Comparison of ENCODE assay signal across 9 mouse cellular contexts in genomic region chr7:67243121-67243893, GRCm38 (mm10). TPM values are rescaled to one million over a fixed set of nuclear protein-coding genes. Genes with fewer than 3 reads are reported as not detected.
DNase-seq lines count a peak whose midpoint lies in the region; ATAC-seq lines count a peak whose summit lies in the region.
"Had no signal": no experiment of that assay in that cellular context is flagged by ENCODE, and none has a peak within 500 bp of the region (broad histone marks: within the 10 kb centered on the region; RNA-seq: fewer than 3 reads in every experiment).

No protein-coding gene starts in this region.

- peak; percentile 54; the same call in 1 of the 2 replicates for ATAC-seq in hindbrain, embryonic 15.5 days (ENCODE audit: low FRiP score, low read depth)
- ATAC-seq in forebrain, embryonic 16.5 days: peak; percentile 66
- no peak; the same call in 1 of the 2 replicates for ATAC-seq in midbrain, embryonic 11.5 days (ENCODE audit: low FRiP score)

- no peak overlapping the region for H3K27ac ChIP-seq in hindbrain, embryonic 15.5 days (replicated peaks)
- H3K27ac ChIP-seq in hindbrain, embryonic 10.5 days: no peak overlapping the region
- no peak overlapping the region for H3K27ac ChIP-seq in forebrain, embryonic 16.5 days (ENCODE audit: low read length)
- H3K27ac ChIP-seq in midbrain, embryonic 11.5 days (ENCODE audit: low read depth, low read length): no peak overlapping the region
- H3K27ac ChIP-seq: liver, embryonic 13.5 days had no signal

- H3K36me3 ChIP-seq in hindbrain, embryonic 15.5 days: no peaks in the 10 kb centered on the region; the same call in 1 of the 2 replicates
- peaks cover 28% of the 10 kb centered on the region for H3K36me3 ChIP-seq in hindbrain, embryonic 10.5 days
- H3K36me3 ChIP-seq in forebrain, embryonic 16.5 days (ENCODE audit: control insufficient read depth, insufficient read depth): no peaks in the 10 kb centered on the region
- H3K36me3 ChIP-seq in midbrain, embryonic 11.5 days (ENCODE audit: control insufficient read depth, insufficient read depth, low read length): no peaks in the 10 kb centered on the region

- no peak for DNase-seq in hindbrain, embryonic 10.5 days (ENCODE audit: low spot score)
- DNase-seq in A20 (ENCODE audit: low read depth, low spot score): peak; percentile 51
- DNase-seq in MEL-GATA-1-ER (ENCODE audit: extremely low read depth, low read depth): peak; percentile 12
- no peak for DNase-seq in left cerebral cortex, postnatal 36 days (ENCODE audit: low spot score in 2 of 2)
- no peak for DNase-seq in layer of hippocampus, adult 11-12 months (ENCODE audit: low spot score)
- DNase-seq in midbrain, embryonic 11.5 days (ENCODE audit: low spot score, missing footprints): no peak
- DNase-seq: liver, embryonic 13.5 days had no signal

- H3K4me1 ChIP-seq in hindbrain, embryonic 15.5 days (replicated peaks): no peaks in the 10 kb centered on the region
- no peaks in the 10 kb centered on the region for H3K4me1 ChIP-seq in hindbrain, embryonic 10.5 days (replicated peaks)
- H3K4me1 ChIP-seq in forebrain, embryonic 16.5 days (replicated peaks; ENCODE audit: control insufficient read depth, insufficient read depth, low read length): no peaks in the 10 kb centered on the region
- H3K4me1 ChIP-seq in midbrain, embryonic 11.5 days (ENCODE audit: control insufficient read depth, insufficient read depth, low read length): no peaks in the 10 kb centered on the region

- intact Hi-C loops in left cerebral cortex, postnatal 36 days (cut with DNase I): loop anchor here (2.0 to 10.0 kb wide), 2 partner anchors 301 to 387 kb away; no protein-coding TSS in a partner anchor

- H3K4me2 ChIP-seq in hindbrain, embryonic 15.5 days: no peak overlapping the region
- no peak overlapping the region for H3K4me2 ChIP-seq in forebrain, embryonic 16.5 days (ENCODE audit: low read length)
- no peak overlapping the region for H3K4me2 ChIP-seq in midbrain, embryonic 11.5 days
- H3K4me2 ChIP-seq: liver, embryonic 13.5 days had no signal

- H3K9me3 ChIP-seq in hindbrain, embryonic 15.5 days: no peaks in the 10 kb centered on the region
- no peaks in the 10 kb centered on the region for H3K9me3 ChIP-seq in hindbrain, embryonic 10.5 days
- no peaks in the 10 kb centered on the region for H3K9me3 ChIP-seq in forebrain, embryonic 16.5 days (ENCODE audit: control insufficient read depth, low read length)
- no peaks in the 10 kb centered on the region for H3K9me3 ChIP-seq in midbrain, embryonic 11.5 days (ENCODE audit: control insufficient read depth, low read length)
- H3K9me3 ChIP-seq: liver, embryonic 13.5 days had no signal

- 63% methylated on average over 2 of the region's 2 CpGs for WGBS in hindbrain, embryonic 15.5 days
- 60% methylated on average over 2 of the region's 2 CpGs for WGBS in hindbrain, embryonic 10.5 days
- 30% methylated on average over 2 of the region's 2 CpGs for WGBS in forebrain, embryonic 16.5 days
- WGBS in midbrain, embryonic 11.5 days: 58% methylated on average over 2 of the region's 2 CpGs

- H3K27me3 ChIP-seq in hindbrain, embryonic 15.5 days: no peaks in the 10 kb centered on the region
- no peaks in the 10 kb centered on the region for H3K27me3 ChIP-seq in hindbrain, embryonic 10.5 days (ENCODE audit: insufficient read depth, poor library complexity, severe bottlenecking)
- no peaks in the 10 kb centered on the region for H3K27me3 ChIP-seq in forebrain, embryonic 16.5 days (replicated peaks; ENCODE audit: control insufficient read depth, insufficient read depth, low read length)
- H3K27me3 ChIP-seq in midbrain, embryonic 11.5 days (ENCODE audit: control insufficient read depth, insufficient read depth, low read length): no peaks in the 10 kb centered on the region
- H3K27me3 ChIP-seq: liver, embryonic 13.5 days had no signal

- no peak overlapping the region for H3K4me3 ChIP-seq in hindbrain, embryonic 15.5 days
- H3K4me3 ChIP-seq in hindbrain, embryonic 10.5 days: no peak overlapping the region
- no peak overlapping the region for H3K4me3 ChIP-seq in forebrain, embryonic 16.5 days (replicated peaks; ENCODE audit: low read length)
- no peak overlapping the region for H3K4me3 ChIP-seq in midbrain, embryonic 11.5 days (ENCODE audit: low read depth, low read length)
- H3K4me3 ChIP-seq: liver, embryonic 13.5 days had no signal

- no peak overlapping the region for H3K9ac ChIP-seq in hindbrain, embryonic 15.5 days
- no peak overlapping the region for H3K9ac ChIP-seq in forebrain, embryonic 16.5 days (replicated peaks; ENCODE audit: low read depth, low read length)
- H3K9ac ChIP-seq in midbrain, embryonic 11.5 days (ENCODE audit: low read length): no peak overlapping the region
- H3K9ac ChIP-seq: liver, embryonic 13.5 days had no signal

RNA-seq across cellular contexts. Expression of gene Lysmd4, which starts 21.0 kb away (rescaled TPM):
- polyA plus RNA-seq in hindbrain, embryonic 15.5 days (2015; fragmentation: Nextera tagmentation; extraction: Ambion mirVana): 33.4 and 42.1 TPM in 2 replicates
- polyA plus RNA-seq in hindbrain, embryonic 10.5 days (2016; fragmentation: Nextera tagmentation; extraction: Ambion mirVana): 14.7 and 18.7 TPM in 2 replicates
- 38.2 and 40.6 TPM in 2 replicates for polyA plus RNA-seq in forebrain, embryonic 16.5 days (2015; fragmentation: Nextera tagmentation; extraction: Ambion mirVana)
- 10 to 100 TPM; 35.7 to 36.5 TPM for total RNA-seq in left cerebral cortex, postnatal 36 days (2021)
- polyA plus RNA-seq in midbrain, embryonic 11.5 days (2014; fragmentation: Nextera tagmentation; extraction: Ambion mirVana): 12.5 and 12.7 TPM in 2 replicates

Comparison
In these comparisons a context has a peak if more than half of its experiments do, and no peak if none do; other contexts are left out.
1. DNase-seq: peak in A20 (single experiment) and MEL-GATA-1-ER (single experiment); none in hindbrain, embryonic 10.5 days (single experiment), left cerebral cortex, postnatal 36 days (0 of 2), layer of hippocampus, adult 11-12 months (single experiment) and midbrain, embryonic 11.5 days (single experiment).